ENCODE assay signal across 40 mouse cellular contexts in the genomic region with DNA sequence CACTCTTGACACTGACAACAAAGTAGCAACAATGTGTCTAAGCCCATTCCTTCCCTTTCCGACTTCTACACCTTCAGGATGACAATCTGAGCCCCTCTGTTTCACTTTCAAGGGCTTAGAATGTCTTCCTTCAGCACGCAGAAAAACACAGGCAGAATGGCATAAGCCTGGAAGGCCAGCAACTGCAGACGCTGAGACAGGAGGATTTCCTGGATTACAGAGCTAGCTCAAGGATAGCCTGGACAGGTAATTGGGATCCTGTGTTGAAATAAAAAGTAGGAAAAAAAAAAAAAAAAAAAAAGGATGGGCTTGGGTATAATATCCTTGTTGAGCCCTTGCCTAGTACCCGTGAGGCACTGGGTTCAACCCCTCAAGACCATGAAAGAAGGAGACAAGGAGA. TPM values are rescaled to one million over a fixed set of nuclear protein-coding genes. Genes with fewer than 3 reads are reported as not detected.
"Had no signal": no experiment of that assay in that cellular context is flagged by ENCODE, and none has a peak within 500 bp of the region (broad histone marks: within the 10 kb centered on the region; RNA-seq: fewer than 3 reads in every experiment).

No protein-coding gene starts in this region.

- H3K27ac ChIP-seq: heart, embryonic 13.5 days; heart, embryonic 15.5 days; hindbrain, embryonic 10.5 days; hindbrain, embryonic 12.5 days; hindbrain, embryonic 13.5 days; hindbrain, embryonic 14.5 days; hindbrain, embryonic 15.5 days; hindbrain, postnatal 0 days; intestine, embryonic 15.5 days; kidney, embryonic 15.5 days; kidney, postnatal 0 days; layer of hippocampus, adult 2 months; left cerebral cortex, adult 2 months had no signal

- H3K4me1 ChIP-seq: hindbrain, embryonic 15.5 days had no signal

- H3K9me3 ChIP-seq: heart, embryonic 12.5 days; heart, embryonic 13.5 days; heart, embryonic 15.5 days; hindbrain, embryonic 10.5 days; hindbrain, embryonic 12.5 days; hindbrain, embryonic 13.5 days; hindbrain, embryonic 15.5 days; intestine, embryonic 15.5 days; kidney, embryonic 15.5 days had no signal

- DNase-seq: heart, postnatal 10 days; heart, postnatal 14 days; heart, postnatal 36 days; heart, postnatal 4 days; kidney, adult 11 months; kidney, adult 18-20 months; kidney, adult 2 months; kidney, adult 8-10 months; kidney, adult 9 months; kidney, postnatal 10 days; kidney, postnatal 14 days; kidney, postnatal 25 days; kidney, postnatal 36 days; kidney, postnatal 4 days; layer of hippocampus, adult 9-11 months; layer of hippocampus, postnatal 36 days had no signal

- H3K36me3 ChIP-seq: heart, embryonic 12.5 days; heart, embryonic 13.5 days; heart, embryonic 15.5 days; hindbrain, embryonic 10.5 days; hindbrain, embryonic 12.5 days; hindbrain, embryonic 13.5 days; hindbrain, embryonic 15.5 days; intestine, embryonic 15.5 days; kidney, embryonic 15.5 days had no signal

- H3K4me3 ChIP-seq: heart, embryonic 12.5 days; heart, embryonic 13.5 days; heart, embryonic 15.5 days; hindbrain, embryonic 10.5 days; hindbrain, embryonic 12.5 days; hindbrain, embryonic 13.5 days; hindbrain, embryonic 15.5 days; intestine, embryonic 15.5 days; kidney, embryonic 15.5 days; layer of hippocampus, adult 2 months; left cerebral cortex, adult 2 months had no signal

RNA-seq across cellular contexts. Expression of a gene that starts 10.5 kb away (rescaled TPM):
- total RNA-seq: layer of hippocampus, adult 18-20 months; layer of hippocampus, adult 2 months; layer of hippocampus, adult 8-10 months; layer of hippocampus, postnatal 10 days; layer of hippocampus, postnatal 14 days; layer of hippocampus, postnatal 25 days; layer of hippocampus, postnatal 36 days; left cerebral cortex, adult 18-20 months; left cerebral cortex, adult 2 months had no signal
- polyA plus RNA-seq: heart, embryonic 12.5 days; heart, embryonic 13.5 days; heart, embryonic 14.5 days; heart, embryonic 15.5 days; heart, postnatal 0 days; inflammation-experienced regulatory T-cells, adult 6 months; kidney, embryonic 14.5 days had no signal
